Mouse (Mus musculus) spleen, postnatal 36 days (tissue): ENCODE data around the gene Gm6176.
"Not testable (repeated sequence)": the region's sequence is repeated elsewhere in the genome, so short reads cannot be mapped to it uniquely, and the experiment has no call there.

ENCODE experiments used
- DNase-seq, 2 experiments: peaks; one replicate each; pipeline ENCODE4 v3.0.0; 2022; ENCODE audit warnings: low spot score in 2 of 2, mixed read lengths in 1 of 2

Gene Gm6176

GRCm38 (mm10) chr7:22056205-22056604 lies at the start of gene Gm6176:
Gene Gm6176 (minus strand): TSS chr7:22056305.
- DNase-seq: not testable (repeated sequence)

GRCm38 (mm10) chr7:22068757-22069156 lies 12.7 kb upstream of the Gm6176 start, which contains the start of gene Vmn1r139:
Gene Vmn1r139 (plus strand): TSS chr7:22069057.
- DNase-seq: not testable (repeated sequence)

- not testable (repeated sequence) for DNase-seq
Measured at GRCm38 (mm10) chr7:22028797-22029196, 27.3 kb downstream of the Gm6176 start, which contains the start of gene Vmn1r138. Gene Vmn1r138 (minus strand): TSS chr7:22028897.
